Mouse (Mus musculus): ENCODE data around the gene Tmem11.
A peak's percentile ranks its signal among the peaks of the same experiment; 100 is the strongest.

Gene Tmem11

DNA sequence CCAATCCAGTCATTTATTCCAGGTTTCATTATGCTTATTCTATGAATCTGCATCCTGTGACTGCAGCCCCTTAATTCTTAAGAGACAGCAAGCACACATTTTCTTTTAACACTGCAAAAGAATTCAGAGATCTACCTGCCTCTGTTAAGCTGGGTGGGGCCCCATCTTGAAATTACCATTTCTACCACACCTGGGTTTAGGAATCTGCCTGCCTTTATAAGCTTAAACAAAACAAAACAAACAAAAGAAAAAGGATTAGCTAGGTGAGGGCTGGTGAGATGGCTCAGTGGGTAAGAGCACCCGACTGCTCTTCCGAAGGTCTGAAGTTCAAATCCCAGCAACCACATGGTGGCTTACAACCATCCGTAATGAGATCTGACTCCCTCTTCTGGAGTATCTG lies 7.9 kb upstream of the Tmem11 start:
- DNase-seq (ENCODE audit: low read depth, low spot score) = peak; percentile 90

DNA sequence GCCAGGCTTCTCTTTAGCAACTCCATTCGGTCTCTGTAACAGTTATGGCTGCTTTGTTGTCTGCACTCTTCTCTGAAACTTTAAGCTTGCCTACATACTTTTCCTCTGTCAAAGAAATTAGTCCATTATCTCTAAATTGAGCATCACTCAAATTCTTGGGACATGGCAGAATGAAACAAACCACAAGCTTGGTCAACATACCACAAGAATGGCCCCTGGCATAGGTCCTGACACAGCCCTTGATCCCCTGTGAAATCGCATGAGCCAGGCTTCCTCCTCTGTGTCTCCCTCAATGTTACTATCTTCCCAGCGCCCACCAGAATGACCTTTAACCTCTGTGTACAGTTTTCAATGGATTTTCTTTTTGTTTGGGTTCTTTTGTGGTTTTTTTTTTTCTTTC lies 3.3 kb upstream of the Tmem11 start:
- no peak for DNase-seq (ENCODE audit: low read depth, low spot score)

GRCm38 (mm10) chr11:60880559-60880958 lies 1.5 kb upstream of the Tmem11 start:
- DNase-seq (ENCODE audit: low read depth, low spot score) = no peak

GRCm38 (mm10) chr11:60879423-60879822 lies 351 bp upstream of the Tmem11 start:
- peak; percentile 92 for DNase-seq (ENCODE audit: low read depth, low spot score)

DNA sequence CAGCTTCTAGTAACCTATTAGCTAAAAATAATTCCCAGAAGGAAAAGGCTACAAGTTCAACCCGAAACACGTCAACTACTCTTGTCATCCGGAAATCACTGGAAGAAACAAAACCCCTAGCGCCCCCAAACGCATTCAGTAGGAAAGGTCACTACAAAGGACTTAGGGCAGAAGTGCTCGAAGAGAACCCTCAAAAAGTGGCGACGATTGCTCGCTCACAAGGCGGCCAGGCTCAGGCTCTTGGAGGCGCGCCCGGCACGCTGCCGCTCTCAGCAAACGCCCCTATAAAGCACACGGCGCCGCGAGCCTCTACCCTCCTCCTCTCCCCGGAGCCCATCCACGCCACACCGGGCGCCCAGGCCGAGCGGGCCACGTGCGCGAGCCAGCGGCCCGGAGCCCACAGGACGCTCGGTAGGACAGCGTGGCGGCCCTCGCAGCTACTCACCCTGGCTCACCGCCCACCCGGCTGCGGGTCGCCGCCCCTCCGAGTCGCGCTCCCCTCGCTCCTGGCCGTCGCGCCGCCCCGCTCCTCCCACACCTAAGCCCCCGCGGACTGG lies 938 bp downstream of the Tmem11 start:
- no peak for DNase-seq (ENCODE audit: low read depth, low spot score)

DNA sequence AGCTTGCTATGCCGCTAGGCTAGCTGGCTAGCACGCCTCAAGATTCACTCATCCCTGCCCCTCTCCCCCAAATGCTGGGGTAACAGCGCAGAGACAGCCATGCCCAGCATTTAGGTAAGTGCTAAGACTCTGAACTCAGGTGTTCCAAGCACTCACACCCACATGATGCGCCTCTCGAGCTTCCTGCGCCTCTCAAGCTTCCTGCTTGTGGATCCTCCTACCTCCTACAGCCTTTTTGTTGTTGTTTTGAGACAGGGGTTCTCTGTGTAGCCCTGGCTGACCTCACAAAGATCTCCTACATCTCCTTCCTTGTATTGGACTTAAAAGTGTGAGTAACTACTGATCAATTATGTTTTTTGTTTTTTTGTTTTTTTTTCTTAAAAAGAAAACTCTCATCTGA lies 6.0 kb downstream of the Tmem11 start:
- no peak for DNase-seq (ENCODE audit: low read depth, low spot score)

DNA sequence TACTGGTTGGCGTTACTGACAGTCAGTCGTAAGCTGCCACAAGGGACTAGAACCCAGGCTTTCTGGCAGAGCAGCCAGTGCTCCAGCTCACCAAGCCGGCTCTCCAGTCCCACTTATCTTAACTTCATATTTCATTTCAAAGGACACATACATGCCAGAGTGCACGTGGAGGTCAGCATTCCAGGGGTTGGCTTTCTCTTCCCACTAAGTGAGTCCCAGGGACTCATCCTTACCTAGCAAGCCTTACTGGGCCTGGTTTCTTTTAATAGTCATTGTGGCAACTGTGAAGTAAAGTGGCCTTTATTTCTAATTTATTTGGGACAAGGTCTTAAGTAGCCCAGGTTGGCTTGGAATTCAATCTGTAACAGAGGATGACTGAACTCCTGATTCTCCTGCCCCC lies 7.7 kb downstream of the Tmem11 start:
- no peak for DNase-seq (ENCODE audit: low read depth, low spot score)

- peak; percentile 37 for DNase-seq (ENCODE audit: low read depth, low spot score)
Measured at GRCm38 (mm10) chr11:60869471-60869870, 9.6 kb downstream of the Tmem11 start.

GRCm38 (mm10) chr11:60867904-60868303 lies 11.2 kb downstream of the Tmem11 start:
- DNase-seq (ENCODE audit: low read depth, low spot score) = no peak

GRCm38 (mm10) chr11:60867456-60867855 lies 11.6 kb downstream of the Tmem11 start:
- DNase-seq (ENCODE audit: low read depth, low spot score) = no peak

DNA sequence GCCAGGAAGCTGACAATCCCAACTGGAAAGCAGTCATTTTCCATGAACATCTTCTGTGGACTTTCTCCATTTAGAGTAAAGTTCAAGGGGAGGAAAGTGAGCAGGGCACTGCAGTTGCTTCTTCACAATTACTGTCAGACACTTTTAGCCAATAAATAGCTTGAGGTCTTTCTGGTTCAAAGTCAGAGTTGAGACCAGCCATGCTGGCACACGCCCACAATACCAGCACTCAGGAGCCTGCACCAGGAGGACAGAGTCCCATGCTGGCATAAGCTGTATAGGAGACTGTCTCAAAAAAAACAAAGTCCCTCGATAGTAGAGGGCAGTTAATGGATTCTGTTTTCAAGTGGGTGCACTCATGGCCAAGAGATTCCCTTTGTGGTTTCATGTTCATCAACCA lies 13.1 kb downstream of the Tmem11 start:
- no peak for DNase-seq (ENCODE audit: low read depth, low spot score)

DNA sequence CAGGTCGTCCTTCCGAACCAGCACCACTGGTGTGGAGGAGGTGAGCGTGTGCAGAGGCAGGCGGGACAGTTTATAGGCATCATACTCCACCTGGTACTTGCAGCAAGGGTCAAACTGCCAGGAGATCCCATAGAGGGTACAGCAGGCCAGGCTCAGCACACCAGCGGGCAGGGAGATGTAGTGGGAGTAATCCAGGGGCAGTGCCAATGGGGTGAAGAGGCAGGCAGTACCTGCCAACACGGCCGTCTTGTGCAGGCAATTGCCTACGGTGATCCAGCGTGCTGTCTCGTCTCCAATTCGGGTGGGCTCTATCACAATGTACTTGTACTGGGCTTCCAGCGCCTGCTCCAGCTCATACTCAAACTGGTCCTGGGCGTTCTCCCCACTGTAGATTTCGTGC lies 14.2 kb downstream of the Tmem11 start:
- DNase-seq (ENCODE audit: low read depth, low spot score) = no peak

DNA sequence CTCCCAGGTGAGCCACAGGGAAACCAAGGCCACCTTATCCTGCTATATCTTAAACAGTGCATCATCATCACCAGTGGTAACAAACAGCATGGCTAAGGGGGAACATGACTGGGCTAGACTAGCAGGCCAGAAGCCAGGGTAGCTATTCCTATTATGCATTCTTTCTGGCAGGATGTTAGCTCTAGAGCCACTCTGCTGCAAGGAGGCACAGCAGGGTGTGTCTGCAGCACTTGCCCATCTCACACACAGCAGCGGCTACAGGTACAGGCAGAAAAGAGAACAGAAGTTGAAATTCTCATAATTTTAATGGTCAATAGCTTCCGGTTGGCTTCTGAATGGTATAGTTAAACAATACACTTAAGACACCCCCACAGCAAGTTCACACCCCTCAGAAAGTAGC lies 14.9 kb downstream of the Tmem11 start:
- DNase-seq (ENCODE audit: low read depth, low spot score) = no peak

DNA sequence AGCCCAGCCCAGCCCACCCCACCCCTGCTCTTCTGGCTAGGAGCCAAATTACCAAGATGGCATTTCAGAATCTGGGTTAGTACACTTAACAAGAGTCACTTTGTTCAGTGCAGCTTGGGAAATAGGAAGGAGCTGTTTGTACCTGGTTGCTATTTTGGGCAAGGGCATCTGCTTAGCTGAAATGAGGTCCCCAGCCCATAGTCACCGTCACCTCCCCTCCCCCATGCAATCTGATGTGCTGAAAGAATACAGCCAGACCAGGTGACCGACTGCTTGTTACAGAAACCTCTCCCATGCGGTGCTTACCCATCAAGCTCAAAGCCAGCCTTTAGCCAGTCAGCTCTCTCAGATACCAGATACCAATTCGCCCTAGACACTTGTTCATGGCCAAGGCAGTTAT lies 15.9 kb downstream of the Tmem11 start:
- DNase-seq (ENCODE audit: low read depth, low spot score) = no peak

DNA sequence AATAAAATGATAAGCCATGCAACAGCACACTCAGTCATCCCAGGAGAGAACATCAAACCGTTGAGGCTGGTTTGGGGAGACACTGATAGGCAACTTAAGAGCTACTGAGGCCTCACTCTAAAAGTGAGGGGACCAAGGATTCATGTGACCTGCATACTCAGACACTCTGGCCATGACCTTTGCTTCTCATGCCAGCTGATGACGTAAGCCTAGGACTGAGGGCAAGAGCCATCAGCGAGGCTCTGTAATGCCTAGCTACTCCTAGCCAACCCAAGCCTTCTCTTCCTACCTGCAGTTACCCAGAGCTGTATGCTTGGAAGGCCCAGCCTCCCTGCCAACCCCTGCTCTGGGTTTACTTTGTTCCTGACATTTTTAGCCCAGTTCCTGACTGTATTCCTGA lies 17.1 kb downstream of the Tmem11 start:
- DNase-seq (ENCODE audit: low read depth, low spot score) = no peak

DNA sequence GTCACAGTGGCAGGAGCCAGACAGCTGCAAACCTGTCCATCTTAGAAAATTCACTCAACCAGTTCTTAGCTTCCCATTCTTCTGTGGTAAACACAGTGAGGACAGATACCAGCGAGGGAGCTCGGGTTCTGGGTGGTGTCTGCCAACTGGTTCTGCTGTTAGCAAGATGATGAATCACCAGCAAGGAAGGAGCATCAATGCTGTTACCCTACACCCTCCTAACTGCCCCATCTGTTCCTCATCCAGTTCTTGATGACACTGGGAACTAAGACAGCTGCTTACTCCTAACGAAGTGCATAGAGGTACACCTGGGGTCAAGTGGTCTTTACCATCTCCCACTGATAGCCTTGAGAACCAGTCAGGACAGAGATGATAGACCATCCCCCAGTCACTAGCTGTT lies 22.5 kb downstream of the Tmem11 start:
- no peak for DNase-seq (ENCODE audit: low read depth, low spot score)

DNA sequence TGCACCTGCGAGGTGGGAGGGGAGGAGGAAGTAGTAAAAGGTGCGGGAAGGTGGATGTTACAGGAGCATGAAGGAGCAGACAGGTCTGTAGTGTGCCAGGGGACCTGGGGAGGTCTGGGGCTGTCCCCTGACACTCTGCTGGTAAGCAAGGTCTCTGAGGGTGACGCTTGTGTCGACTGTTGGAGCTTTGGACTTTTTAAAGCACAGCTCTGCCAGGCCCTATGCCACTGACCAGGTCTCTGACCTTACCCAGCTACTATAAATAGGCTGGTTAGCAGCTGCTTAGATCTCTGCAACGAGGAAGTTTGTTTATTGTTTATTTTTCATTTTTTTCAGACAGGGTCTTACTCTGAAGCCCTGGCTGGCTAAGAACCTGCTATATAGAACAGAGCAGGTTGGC lies 33.7 kb downstream of the Tmem11 start:
- no peak for DNase-seq (ENCODE audit: low read depth, low spot score)

GRCm38 (mm10) chr11:60843412-60843811 lies 35.7 kb downstream of the Tmem11 start:
- no peak for DNase-seq (ENCODE audit: low read depth, low spot score)

DNA sequence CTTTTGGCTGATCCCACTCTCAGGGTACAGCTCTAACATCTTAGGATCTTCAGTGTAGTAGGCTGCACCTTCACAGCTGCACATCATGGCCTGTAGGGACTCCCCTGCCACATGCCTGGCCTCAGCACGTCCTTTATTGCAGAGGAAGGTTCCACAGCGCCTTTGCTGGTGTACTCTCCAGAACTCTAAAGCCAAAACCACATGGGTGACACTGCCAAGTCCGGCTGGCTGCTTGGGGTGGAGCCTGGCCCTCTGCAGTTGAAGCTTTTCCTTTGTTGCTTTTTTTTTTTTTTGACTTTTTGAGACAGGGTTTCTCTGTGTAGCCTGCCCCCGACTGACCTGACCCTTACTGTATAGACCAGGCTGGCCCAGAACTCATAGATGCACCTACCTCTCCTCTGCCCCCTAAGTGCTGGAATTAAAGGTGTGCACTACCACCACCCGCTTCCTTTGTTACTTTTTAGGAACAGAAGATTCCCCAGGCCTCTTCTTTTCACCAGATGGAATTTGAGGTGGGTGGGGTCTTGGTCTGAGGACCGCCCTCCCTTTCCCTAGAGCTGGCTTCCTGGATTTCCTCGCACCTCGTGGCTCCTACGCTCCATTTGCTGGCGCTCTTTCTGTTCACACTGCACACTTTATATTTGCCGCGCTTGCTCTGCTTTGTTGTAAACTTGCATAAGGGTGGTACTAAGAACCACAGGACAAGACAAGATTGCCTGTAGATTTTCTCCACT lies 37.4 kb downstream of the Tmem11 start:
- DNase-seq (ENCODE audit: low read depth, low spot score) = peak; percentile 86

DNA sequence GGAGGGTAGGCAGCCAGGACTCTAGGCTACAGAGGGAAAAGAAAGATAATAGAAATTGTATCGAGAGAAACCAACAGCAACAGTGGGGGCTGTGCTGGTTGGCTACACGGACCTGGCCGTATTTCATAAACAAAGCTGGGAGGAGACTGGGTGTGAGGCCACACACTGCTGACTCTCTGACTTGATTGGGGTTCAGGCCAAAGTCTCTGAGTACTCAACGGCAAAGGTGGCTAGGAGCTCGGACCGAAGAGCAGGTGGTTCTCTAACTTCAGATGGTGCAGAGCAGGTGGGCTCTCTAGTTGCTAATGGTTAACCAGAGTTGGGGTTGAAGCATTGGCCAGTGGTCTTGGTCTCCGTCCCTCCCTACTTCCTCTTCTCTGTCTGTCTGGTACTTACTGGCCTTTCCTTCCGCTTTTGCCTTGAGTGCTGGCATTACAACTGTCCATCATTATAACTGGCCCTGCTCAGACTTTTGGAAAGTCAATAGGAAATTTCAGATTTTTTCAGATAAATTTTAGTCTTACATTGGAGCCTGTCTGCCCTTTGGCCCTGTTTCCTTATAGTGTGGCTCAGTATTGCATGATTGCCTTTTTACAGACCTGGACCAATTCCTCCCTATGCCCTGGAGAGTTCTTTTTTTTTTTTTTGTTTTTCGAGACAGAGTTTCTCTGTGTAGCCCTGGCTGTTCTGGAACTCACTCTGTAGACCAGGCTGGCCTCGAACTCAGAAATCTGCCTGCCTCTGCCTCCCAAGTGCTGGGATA lies 41.2 kb downstream of the Tmem11 start:
- DNase-seq (ENCODE audit: low read depth, low spot score) = no peak

- peak; percentile 58 for DNase-seq (ENCODE audit: low read depth, low spot score)
Measured at GRCm38 (mm10) chr11:60836897-60837296, 42.2 kb downstream of the Tmem11 start.

DNA sequence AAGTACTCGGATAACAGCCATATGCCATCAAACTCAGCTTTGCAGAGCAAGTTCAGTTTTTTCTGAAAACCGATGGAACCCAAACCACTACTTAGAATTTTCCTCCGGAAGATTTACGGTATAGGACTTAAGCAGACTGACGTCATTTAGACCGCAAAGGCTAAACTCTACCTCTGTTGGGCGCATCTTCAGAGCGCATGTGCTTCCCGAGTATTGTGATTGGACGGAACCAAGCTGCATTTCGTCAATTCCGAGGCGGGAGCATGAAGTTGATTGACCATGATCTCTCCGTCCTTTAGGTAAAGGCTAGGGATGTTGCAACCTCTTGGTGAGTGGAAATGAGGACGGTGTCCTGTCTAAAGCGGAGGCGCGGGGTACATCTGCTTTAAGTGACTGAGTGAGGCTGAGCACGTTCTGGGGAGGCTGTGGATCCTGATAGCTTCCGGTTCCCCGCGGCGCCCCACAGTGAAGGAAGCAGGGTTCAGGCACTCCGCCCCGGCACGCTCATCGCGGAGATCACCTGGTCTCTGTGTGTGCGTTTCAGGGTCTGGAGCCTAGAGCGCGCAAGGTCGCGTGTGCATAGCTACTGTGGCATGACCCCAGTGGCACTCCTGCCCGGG lies 48.5 kb downstream of the Tmem11 start, which contains the start of gene Dhrs7b:
TSS of gene Dhrs7b (plus strand) at position 199 of the 620 bp plus-strand sequence.
- DNase-seq (ENCODE audit: low read depth, low spot score) = peak; percentile 97

Data from ZHBTc4 (cell line).